Mouse (Mus musculus): ENCODE measurements at regions not wholly inside any gene's neighbourhood (a gene's known extent, or its start where the extent isn't known, plus 50 kb on each side); places are given as distances from the start of the nearest gene placed in this dataset.

- TF ChIP-seq CTCF (IDR thresholded peaks at IDR 0.05; ENCODE audit: low read depth, low read length) (no peak), POLR2A (IDR thresholded peaks at IDR 0.05; ENCODE audit: insufficient read depth, low read length) (no peak)
Measured at GRCm38 (mm10) chr12:25252776-25253510, 156.0 kb upstream of the Id2 start.
